Mouse (Mus musculus) megakaryocyte progenitor cell, adult 5-6 weeks (primary cell): ENCODE measurements at regions not wholly inside any gene's neighbourhood (a gene's known extent, or its start where the extent isn't known, plus 50 kb on each side); places are given as distances from the start of the nearest gene placed in this dataset.

ENCODE experiments used
- ATAC-seq: replicated peaks from 2 replicates; pipeline ENCODE4 v1.8.0; 2016; ENCODE audit warnings: mild to moderate bottlenecking, moderate TSS enrichment, inconsistent platforms; ENCODE audit not compliant: poor library complexity

DNA sequence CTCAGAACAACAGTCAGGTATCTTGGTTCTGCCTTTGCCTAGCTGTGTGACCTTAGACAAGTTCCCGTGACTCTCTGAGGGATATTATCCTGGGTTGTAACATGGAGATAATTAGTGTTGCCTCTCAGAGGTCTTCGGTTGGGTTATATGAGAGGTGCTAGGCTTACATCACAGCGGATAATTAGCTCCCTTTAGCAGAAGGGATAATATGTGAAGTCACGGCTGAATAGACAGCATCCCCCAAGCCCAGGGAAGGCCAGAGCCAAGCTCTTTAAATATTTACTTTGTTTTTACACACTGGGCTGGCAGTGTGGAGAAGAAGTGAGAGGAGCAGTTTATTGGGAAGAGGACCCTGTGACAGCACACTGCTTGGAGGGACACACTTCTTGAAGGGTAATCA lies 299.9 kb downstream of the Ptpru start:
- no peak for ATAC-seq

DNA sequence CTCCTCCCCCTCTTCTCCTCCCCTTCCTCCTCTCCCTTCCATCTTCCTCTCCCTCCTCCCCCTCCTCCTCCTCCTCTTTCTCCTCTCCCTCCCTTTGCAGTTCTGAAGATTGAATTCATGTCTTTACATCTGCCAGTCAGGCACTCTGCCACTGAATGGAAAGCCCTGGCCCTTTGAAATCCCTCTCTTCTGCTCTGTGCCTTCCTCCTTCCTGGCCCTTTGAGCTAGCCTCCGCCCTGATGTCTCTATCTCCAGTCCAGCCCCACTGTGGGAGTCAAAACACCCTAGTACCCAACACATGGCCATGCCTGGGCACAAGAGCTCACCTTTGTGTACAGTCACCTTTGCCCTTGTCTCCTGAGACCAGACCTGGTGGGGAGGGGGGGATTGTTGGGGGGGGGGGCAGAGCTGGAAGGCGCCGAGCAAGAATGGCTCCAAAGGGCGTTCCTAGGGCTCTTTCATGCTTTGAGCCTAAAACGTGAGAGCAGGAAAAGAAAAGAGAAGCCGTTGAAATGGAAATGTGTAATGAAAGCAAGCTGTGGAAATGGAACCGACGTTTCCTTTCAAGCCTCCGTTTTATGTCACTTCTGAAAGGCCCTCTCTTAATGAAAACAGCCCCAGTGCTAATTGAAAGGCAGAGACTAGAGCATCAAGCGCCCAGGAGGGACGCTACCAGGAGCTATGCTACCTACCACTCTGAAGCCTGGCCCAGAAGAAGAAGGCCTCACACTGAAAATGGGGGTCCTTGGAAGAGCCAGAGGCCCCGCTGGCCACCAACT lies 291.5 kb downstream of the Ptpru start:
- no peak for ATAC-seq

- no peak for ATAC-seq
Measured at GRCm38 (mm10) chr4:131549581-131549980, 288.5 kb downstream of the Ptpru start.

DNA sequence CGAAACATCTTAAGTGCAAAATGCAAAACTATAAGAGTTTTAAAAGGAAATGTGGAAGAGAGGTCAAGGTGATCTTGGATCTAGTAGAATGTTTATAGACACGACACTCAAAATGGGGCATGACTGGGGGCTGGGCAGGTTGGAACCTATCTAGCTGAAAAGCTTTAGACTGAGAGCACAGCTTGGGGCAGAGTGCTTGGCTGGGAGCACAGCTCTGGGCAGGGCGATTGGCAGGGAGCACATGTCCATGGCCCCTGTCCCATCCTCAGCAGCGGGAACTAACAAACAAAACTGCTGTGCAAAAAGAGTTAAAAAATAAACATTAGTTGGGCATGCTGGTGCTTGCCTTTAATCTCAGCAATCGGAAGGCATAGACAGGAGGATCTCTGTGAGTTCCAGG lies 279.6 kb downstream of the Ptpru start:
- no peak for ATAC-seq

DNA sequence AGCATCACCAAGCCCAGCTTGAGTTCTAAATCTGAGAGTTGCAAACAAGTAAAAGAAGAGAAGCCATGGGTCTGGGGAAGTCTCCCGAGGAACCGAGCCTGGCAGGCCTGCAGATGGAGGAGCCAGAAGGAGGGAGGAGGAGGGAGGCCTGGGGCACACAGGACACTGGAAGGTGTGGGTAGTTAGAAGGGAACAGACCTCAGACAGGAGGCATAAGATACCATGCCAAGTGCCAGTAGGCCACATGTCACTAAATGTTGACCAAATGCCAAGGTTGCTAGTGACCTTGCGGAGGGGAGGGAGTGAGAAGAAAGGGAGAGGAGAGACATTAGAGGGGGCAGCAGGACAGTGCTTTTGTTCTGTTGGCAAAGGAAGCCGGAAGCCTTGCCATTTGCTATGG lies 274.2 kb downstream of the Ptpru start:
- ATAC-seq = no peak

GRCm38 (mm10) chr4:131565203-131565602 lies 272.9 kb downstream of the Ptpru start:
- ATAC-seq = no peak

GRCm38 (mm10) chr4:131567241-131567640 lies 270.8 kb downstream of the Ptpru start:
- no peak for ATAC-seq

DNA sequence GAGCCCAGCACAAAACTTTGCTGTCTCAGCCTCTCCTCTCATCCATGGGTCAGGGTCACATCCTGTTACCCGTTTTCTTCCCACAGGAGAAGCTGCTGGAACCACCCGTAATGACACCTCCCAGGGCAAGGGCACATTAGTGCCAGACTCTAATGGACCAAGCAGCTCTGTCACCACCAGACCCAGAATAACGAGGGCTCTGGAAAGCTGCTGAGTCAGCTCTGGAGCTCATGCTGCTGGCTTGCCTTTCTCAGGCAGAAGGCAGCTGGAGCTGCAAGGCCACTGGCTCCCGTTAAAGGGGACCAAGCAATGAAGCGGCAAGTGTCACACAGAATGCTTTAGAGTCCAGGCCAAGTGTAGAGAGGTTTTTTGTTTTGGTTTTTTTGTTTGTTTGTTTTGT lies 268.9 kb downstream of the Ptpru start:
- no peak for ATAC-seq

DNA sequence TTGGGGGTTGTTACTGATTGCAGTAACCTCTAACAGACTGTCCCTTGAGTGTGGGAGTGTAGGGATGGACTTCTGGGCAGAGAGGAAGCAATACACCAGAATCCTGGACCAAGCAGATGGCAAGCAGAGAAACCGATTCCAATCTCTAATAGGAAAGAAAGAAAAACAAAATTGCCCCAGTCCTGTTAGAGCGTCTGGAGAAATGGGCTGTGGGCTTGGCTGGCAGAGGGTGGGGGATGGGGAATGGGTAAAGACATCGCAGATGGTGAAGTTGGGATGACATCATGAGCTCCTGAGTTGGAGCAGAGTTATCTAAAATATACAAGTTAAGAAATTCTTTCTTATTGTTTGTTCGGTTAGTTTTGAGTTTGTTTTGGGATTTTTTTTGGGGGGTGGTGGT lies 260.5 kb downstream of the Ptpru start:
- ATAC-seq = no peak

DNA sequence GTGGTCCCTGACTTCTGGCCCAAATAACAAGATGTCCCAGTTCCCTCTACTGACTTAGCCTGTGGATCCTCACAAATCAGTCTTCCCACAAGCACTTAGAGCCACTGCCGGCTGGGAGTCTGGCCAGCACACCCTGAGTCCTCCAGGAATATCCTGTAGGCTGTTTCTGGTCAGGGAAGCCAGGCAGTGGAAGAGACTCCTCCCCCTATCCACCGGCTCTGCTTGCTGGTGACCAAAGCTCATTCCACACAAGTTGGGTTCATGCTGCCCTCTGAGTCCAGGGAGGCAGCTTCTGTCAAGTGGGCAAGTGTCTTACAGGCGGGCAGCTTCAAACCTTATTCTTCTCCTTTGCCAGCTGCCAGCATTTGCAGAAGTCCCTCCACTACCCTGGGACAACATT lies 252.1 kb downstream of the Ptpru start:
- no peak for ATAC-seq

GRCm38 (mm10) chr4:131587536-131587935 lies 250.6 kb downstream of the Ptpru start:
- no peak for ATAC-seq

GRCm38 (mm10) chr4:131590136-131590535 lies 248.0 kb downstream of the Ptpru start:
- no peak for ATAC-seq

- ATAC-seq = no peak
Measured at GRCm38 (mm10) chr4:131591456-131591855, 246.6 kb downstream of the Ptpru start.

DNA sequence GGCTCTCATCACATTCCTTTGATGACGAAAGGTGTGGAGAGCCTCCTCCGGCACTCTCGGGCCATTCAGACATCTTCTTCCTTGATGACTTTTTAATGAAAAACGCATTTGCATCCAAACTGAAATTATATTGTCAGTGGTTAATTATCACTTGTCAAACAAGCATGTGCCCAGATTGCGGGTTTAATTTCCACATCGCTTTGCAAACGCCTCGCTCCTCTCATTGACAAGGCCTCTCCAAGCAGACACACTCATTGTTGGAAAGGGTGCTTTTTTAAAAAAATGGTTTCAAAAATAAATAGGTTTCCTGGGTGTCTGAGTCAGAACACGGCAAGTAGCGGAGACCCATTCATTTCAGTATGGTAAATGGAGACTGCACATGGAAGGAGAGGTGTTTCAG lies 240.1 kb downstream of the Ptpru start:
- no peak for ATAC-seq

DNA sequence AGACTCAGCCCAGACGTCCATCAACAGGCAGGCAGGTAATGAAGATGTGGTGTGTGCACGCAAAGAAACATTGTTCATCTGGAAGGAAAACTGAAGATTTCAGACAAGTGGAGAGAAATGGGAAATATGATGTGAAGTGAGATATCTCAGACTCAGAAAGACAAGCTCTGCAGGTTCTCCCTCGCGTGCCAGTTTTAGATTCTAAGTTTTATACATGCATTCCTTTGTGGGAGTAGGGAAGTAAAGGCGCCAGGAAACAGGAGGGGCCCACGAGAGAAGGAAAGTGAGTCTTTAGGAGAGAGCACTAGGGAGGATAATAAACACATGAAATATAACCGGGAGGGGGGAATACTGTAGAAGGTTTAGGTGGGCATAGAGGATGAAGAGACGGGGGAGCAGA lies 223.7 kb downstream of the Ptpru start:
- ATAC-seq = no peak

DNA sequence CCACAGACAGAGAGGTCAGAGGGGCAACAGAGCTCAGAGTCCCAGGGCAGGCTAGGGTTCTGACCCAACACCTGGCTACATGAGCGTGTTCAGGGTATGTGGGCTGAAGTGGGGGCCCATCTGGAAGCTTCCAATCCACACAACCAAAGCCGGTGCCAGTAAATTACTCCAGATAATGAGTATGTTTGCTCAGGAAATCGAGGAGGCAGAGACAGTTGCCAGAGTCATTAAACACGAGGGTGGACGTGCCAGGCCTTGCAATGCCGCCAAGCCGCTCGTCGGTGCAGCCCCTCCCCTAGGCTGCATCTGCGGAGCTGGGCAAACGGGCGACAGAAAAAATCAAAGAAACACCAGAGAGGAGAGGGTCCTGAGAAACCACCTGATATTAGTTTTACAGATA lies 222.5 kb downstream of the Ptpru start:
- no peak for ATAC-seq

DNA sequence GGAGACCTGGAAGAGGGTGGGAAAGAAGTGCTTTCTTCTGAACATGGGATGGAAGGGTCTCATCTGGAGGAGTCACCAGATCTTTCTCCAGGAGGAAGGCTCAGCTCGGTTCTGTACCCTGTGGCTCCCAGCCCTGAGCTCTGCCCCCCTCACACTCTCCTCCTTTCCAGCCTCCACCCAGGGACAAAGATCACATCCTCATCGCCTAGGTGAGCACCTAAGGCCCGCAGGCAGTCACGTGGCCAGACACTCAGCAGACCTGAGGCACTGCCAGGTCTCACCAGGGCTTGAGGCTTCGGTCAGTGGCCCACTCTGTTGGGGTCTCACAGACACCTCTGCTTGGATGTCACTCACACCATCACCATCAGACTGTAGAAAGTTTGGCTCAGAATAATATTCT lies 200.0 kb downstream of the Ptpru start:
- ATAC-seq = no peak

GRCm38 (mm10) chr4:131656034-131656433 lies 182.1 kb downstream of the Ptpru start:
- no peak for ATAC-seq

DNA sequence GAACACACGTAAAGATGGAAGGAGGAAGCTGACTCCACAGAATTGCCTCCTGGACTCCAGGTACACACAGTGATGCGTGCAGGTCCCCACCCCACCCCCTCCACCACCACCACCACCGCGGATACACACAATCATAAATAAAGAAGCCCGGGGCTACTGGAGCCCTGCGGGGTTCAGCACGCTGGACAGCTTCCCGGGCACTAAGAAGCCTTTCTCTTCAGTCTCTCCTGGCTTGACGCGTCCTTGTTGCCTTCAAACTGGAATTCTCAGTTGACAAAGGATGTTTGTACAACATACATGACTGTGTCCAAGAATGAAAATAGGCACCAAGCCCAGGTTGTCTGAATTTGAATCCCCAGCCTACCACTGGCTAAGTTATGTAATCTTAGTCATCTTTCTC lies 180.2 kb downstream of the Ptpru start:
- ATAC-seq = no peak

GRCm38 (mm10) chr4:131660931-131661330 lies 177.2 kb downstream of the Ptpru start:
- no peak for ATAC-seq

DNA sequence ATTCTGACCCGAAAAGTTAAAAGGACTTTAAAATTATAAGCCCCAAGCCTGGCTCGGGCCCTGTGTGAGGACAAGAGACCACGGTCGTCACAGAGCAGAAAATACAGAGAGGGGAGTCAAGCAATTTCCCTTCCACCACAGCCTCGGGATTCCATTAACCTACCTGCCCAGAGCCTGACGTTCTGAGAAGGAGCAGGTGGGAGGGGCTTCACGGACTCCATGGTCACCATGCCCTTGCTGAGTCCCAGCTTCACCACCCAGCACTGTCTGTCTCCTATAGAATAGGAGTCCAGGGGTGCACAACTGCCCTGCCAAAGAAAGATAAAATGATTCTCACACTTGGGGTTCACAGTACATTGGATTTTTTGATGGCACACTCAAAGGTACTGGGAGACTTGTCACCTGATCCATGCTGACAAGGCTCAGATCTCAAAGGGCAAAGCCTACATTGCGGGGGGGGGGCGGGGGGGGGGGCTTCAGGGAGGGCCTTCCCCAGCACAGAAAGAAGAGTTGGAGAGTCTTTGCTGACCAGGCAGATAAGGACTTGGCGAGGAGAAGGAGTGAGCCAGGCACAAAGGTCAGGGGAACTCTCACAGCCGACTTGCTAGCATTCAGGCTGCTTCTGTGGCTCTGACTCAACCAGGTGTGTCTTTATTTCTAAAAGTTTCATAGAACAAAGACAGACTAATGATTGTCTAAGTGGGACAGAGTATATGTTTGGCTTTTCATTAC lies 166.1 kb downstream of the Ptpru start:
- no peak for ATAC-seq

DNA sequence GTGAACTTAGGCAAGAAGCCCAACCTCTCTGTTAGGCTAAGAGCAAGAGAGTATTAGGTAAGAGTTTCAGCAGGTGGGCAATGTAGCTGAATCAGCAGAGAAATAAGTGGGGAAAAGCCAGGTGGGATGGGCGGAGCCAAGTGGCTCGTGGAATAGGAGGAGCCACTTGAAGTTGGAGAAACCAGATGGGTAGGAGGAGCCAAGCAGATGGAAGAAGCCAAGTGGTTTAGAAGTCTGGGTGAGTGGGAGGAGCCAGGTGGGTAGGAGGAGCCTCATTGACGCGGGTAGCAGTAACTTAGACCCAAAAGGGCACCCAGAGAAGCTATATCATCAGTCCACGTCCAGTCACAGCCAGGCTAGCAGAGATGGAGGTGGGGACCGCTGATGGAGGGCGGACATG lies 160.1 kb downstream of the Ptpru start:
- ATAC-seq = no peak

DNA sequence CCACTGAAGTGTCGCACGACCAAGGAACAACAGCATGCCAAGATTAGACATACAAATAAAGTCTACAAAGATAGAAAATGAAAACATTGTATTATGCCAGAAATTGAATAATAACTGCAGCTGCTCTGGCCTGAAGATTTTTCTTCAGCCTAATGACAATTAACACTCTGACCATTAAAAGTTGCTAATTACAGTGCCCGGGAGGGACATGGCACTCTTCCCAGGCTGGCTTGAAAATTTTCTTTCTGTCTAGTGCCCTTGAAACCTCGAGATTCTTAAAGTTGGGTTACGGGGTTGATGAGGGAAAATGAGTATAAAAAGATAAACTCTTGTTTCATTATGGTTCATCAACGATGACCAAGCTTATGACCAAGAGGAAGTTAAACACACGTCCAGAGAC lies 154.9 kb downstream of the Ptpru start:
- no peak for ATAC-seq
